Mouse (Mus musculus) limb, embryonic 15.5 days (tissue): ENCODE measurements at regions not wholly inside any gene's neighbourhood (a gene's known extent, or its start where the extent isn't known, plus 50 kb on each side); places are given as distances from the start of the nearest gene placed in this dataset.

Source experiments
- ATAC-seq: fragments of 200-750 bp; cut with Nextera tagmentation; 2 replicates; pipeline ENCODE4 v1.8.0; 2017; ENCODE audit warnings: low read depth, moderate TSS enrichment; ENCODE audit not compliant: insufficient number of reproducible peaks, low FRiP score, low TSS enrichment
- H3K27ac ChIP-seq: fragments of 300-500 bp; sonication (generic); 2 replicates; pipeline ENCODE4 v1.5.1; 2015; ENCODE audit warnings: moderate library complexity, mild to moderate bottlenecking, inconsistent platforms
- H3K27me3 ChIP-seq: fragments of 300-500 bp; sonication (generic); 2 replicates; pipeline ENCODE4 v1.6.1; 2015; ENCODE audit warnings: inconsistent platforms
- H3K36me3 ChIP-seq: fragments of 300-500 bp; sonication (generic); 2 replicates; pipeline ENCODE4 v1.6.1; 2015; ENCODE audit warnings: inconsistent platforms
- H3K4me1 ChIP-seq: fragments of 300-500 bp; sonication (generic); 2 replicates; pipeline ENCODE4 v1.6.1; 2015; ENCODE audit warnings: inconsistent platforms
- H3K4me2 ChIP-seq: fragments of 300-500 bp; sonication (generic); 2 replicates; pipeline ENCODE4 v1.6.1; 2015; ENCODE audit warnings: mild to moderate bottlenecking, inconsistent platforms
- H3K4me3 ChIP-seq: fragments of 300-500 bp; sonication (generic); 2 replicates; pipeline ENCODE4 v1.5.1; 2015; ENCODE audit warnings: mild to moderate bottlenecking, inconsistent platforms
- H3K9ac ChIP-seq: fragments of 300-500 bp; sonication (generic); 2 replicates; pipeline ENCODE4 v1.6.1; 2015; ENCODE audit warnings: inconsistent platforms
- H3K9me3 ChIP-seq: fragments of 300-500 bp; sonication (generic); 2 replicates; pipeline ENCODE4 v1.6.1; 2016; ENCODE audit warnings: inconsistent platforms
- WGBS: fragments of 180-500 bp; shearing (Covaris S2); methylation state at CpG from one replicate; pipeline ENCODE4 v1.1.7; 2015; 5-methylcytosine and 5-hydroxymethylcytosine counted together

- Histone ChIP-seq H3K27ac (no peak overlapping the region), H3K9me3 (0 out of 2 replicates have a peak, but pooled peaks cover 3% of the 10 kb centered on the region), H3K4me2 (no peak overlapping the region), H3K9ac (no peak overlapping the region), H3K27me3 (no peaks in the 10 kb centered on the region), H3K36me3 (no peaks in the 10 kb centered on the region), H3K4me1 (no peaks in the 10 kb centered on the region), H3K4me3 (no peak overlapping the region)
- ATAC-seq: no peak
- WGBS: 68% methylated on average over 1 of the region's 1 CpGs
Observed at GRCm38 (mm10) chr10:44796205-44796604, 267.9 kb upstream of the Prdm1 start.

GRCm38 (mm10) chr10:44785386-44785785, 257.1 kb upstream of the Prdm1 start:
- no peaks in the 10 kb centered on the region for H3K27me3 ChIP-seq
- H3K36me3 ChIP-seq: no peaks in the 10 kb centered on the region
- H3K4me3 ChIP-seq: no peak overlapping the region
- no peaks in the 10 kb centered on the region for H3K9me3 ChIP-seq
- no peak for ATAC-seq
- no peak overlapping the region for H3K9ac ChIP-seq
- H3K27ac ChIP-seq: no peak overlapping the region
- H3K4me2 ChIP-seq: no peak overlapping the region
- WGBS: 28% methylated on average over 6 of the region's 6 CpGs
- no peaks in the 10 kb centered on the region for H3K4me1 ChIP-seq

GRCm38 (mm10) chr10:44780381-44780958, 252.2 kb upstream of the Prdm1 start:
- Histone ChIP-seq H3K36me3 (no peaks in the 10 kb centered on the region), H3K4me2 (no peak overlapping the region), H3K4me1 (no peaks in the 10 kb centered on the region), H3K27ac (no peak overlapping the region), H3K27me3 (no peaks in the 10 kb centered on the region), H3K4me3 (no peak overlapping the region), H3K9me3 (no peaks in the 10 kb centered on the region), H3K9ac (no peak overlapping the region)
- 73% methylated on average over 5 of the region's 5 CpGs for WGBS
- no peak for ATAC-seq

- WGBS: 65% methylated on average over 8 of the region's 8 CpGs
- Histone ChIP-seq H3K9ac (no peak overlapping the region), H3K27me3 (no peaks in the 10 kb centered on the region), H3K4me2 (no peak overlapping the region), H3K4me3 (no peak overlapping the region), H3K36me3 (no peaks in the 10 kb centered on the region), H3K9me3 (no peaks in the 10 kb centered on the region), H3K27ac (no peak overlapping the region), H3K4me1 (no peaks in the 10 kb centered on the region)
- no peak for ATAC-seq
Observed at GRCm38 (mm10) chr10:44779568-44780207, 251.4 kb upstream of the Prdm1 start.

GRCm38 (mm10) chr10:44777214-44777613, 248.9 kb upstream of the Prdm1 start:
- H3K4me1 ChIP-seq: no peaks in the 10 kb centered on the region
- H3K27me3 ChIP-seq: no peaks in the 10 kb centered on the region
- no peak for ATAC-seq
- WGBS: 90% methylated on average over 2 of the region's 2 CpGs
- H3K9ac ChIP-seq: no peak overlapping the region
- H3K9me3 ChIP-seq: no peaks in the 10 kb centered on the region
- H3K4me3 ChIP-seq: no peak overlapping the region
- no peak overlapping the region for H3K4me2 ChIP-seq
- no peaks in the 10 kb centered on the region for H3K36me3 ChIP-seq
- no peak overlapping the region for H3K27ac ChIP-seq

GRCm38 (mm10) chr10:44776175-44776574, 247.9 kb upstream of the Prdm1 start:
- Histone ChIP-seq H3K4me3 (no peak overlapping the region), H3K27ac (no peak overlapping the region), H3K9ac (no peak overlapping the region), H3K27me3 (no peaks in the 10 kb centered on the region), H3K4me2 (no peak overlapping the region), H3K9me3 (no peaks in the 10 kb centered on the region), H3K4me1 (no peaks in the 10 kb centered on the region), H3K36me3 (no peaks in the 10 kb centered on the region)
- 81% methylated on average over 2 of the region's 2 CpGs for WGBS
- ATAC-seq: no peak

- WGBS: 73% methylated on average over 3 of the region's 3 CpGs
- Histone ChIP-seq H3K4me3 (no peak overlapping the region), H3K4me2 (no peak overlapping the region), H3K4me1 (no peaks in the 10 kb centered on the region), H3K36me3 (no peaks in the 10 kb centered on the region), H3K27me3 (no peaks in the 10 kb centered on the region), H3K9ac (no peak overlapping the region), H3K27ac (no peak overlapping the region), H3K9me3 (no peaks in the 10 kb centered on the region)
- ATAC-seq: no peak
Observed at GRCm38 (mm10) chr10:44765527-44765926, 237.2 kb upstream of the Prdm1 start.

GRCm38 (mm10) chr10:44763102-44763501, 234.8 kb upstream of the Prdm1 start:
- Histone ChIP-seq H3K9ac (no peak overlapping the region), H3K4me3 (no peak overlapping the region), H3K4me2 (no peak overlapping the region), H3K27me3 (no peaks in the 10 kb centered on the region), H3K27ac (no peak overlapping the region), H3K4me1 (no peaks in the 10 kb centered on the region), H3K36me3 (no peaks in the 10 kb centered on the region), H3K9me3 (no peaks in the 10 kb centered on the region)
- no peak for ATAC-seq
- 15% methylated on average over 3 of the region's 3 CpGs for WGBS

- Histone ChIP-seq H3K27me3 (no peaks in the 10 kb centered on the region), H3K4me2 (no peak overlapping the region), H3K9me3 (no peaks in the 10 kb centered on the region), H3K27ac (no peak overlapping the region), H3K36me3 (no peaks in the 10 kb centered on the region), H3K4me3 (no peak overlapping the region), H3K9ac (no peak overlapping the region), H3K4me1 (no peaks in the 10 kb centered on the region)
- WGBS: 62% methylated on average over 4 of the region's 4 CpGs
- no peak for ATAC-seq
Observed at GRCm38 (mm10) chr10:44762068-44762467, 233.8 kb upstream of the Prdm1 start.

GRCm38 (mm10) chr10:44761324-44761723, 233.0 kb upstream of the Prdm1 start:
- ATAC-seq: no peak
- H3K9me3 ChIP-seq: no peaks in the 10 kb centered on the region
- no peaks in the 10 kb centered on the region for H3K27me3 ChIP-seq
- H3K4me3 ChIP-seq: no peak overlapping the region
- 76% methylated on average over 4 of the region's 4 CpGs for WGBS
- no peak overlapping the region for H3K9ac ChIP-seq
- H3K36me3 ChIP-seq: no peaks in the 10 kb centered on the region
- H3K4me1 ChIP-seq: no peaks in the 10 kb centered on the region
- no peak overlapping the region for H3K4me2 ChIP-seq
- no peak overlapping the region for H3K27ac ChIP-seq

GRCm38 (mm10) chr10:44755355-44755957, 227.2 kb upstream of the Prdm1 start:
- Histone ChIP-seq H3K27ac (no peak overlapping the region), H3K9ac (no peak overlapping the region), H3K4me2 (no peak overlapping the region), H3K27me3 (no peaks in the 10 kb centered on the region), H3K36me3 (no peaks in the 10 kb centered on the region), H3K4me3 (no peak overlapping the region), H3K9me3 (no peaks in the 10 kb centered on the region), H3K4me1 (no peaks in the 10 kb centered on the region)
- WGBS: 75% methylated on average over 6 of the region's 6 CpGs
- ATAC-seq: no peak

- Histone ChIP-seq H3K9ac (no peak overlapping the region), H3K36me3 (no peaks in the 10 kb centered on the region), H3K27me3 (no peaks in the 10 kb centered on the region), H3K27ac (no peak overlapping the region), H3K4me1 (no peaks in the 10 kb centered on the region), H3K9me3 (no peaks in the 10 kb centered on the region), H3K4me3 (no peak overlapping the region), H3K4me2 (no peak overlapping the region)
- no peak for ATAC-seq
- 68% methylated on average over 4 of the region's 4 CpGs for WGBS
Observed at GRCm38 (mm10) chr10:44754930-44755329, 226.6 kb upstream of the Prdm1 start.
